Mouse (Mus musculus) thymus, postnatal 0 days (tissue): ENCODE measurements at regions not wholly inside any gene's neighbourhood (a gene's known extent, or its start where the extent isn't known, plus 50 kb on each side); places are given as distances from the start of the nearest gene placed in this dataset.

ENCODE experiments used
- DNase-seq: peaks from one replicate; pipeline ENCODE4 v3.0.0-alpha.2; 2015; ENCODE audit warnings: low spot score

GRCm38 (mm10) chr14:105576266-105576665, 317.9 kb downstream of the Ndfip2 start:
- DNase-seq, result no peak

- DNase-seq, result no peak
Observed at GRCm38 (mm10) chr14:105572036-105572891, 313.9 kb downstream of the Ndfip2 start.

GRCm38 (mm10) chr14:105570156-105570555, 311.8 kb downstream of the Ndfip2 start:
- DNase-seq, result no peak

- no peak for DNase-seq
Observed at GRCm38 (mm10) chr14:105565827-105566226, 307.5 kb downstream of the Ndfip2 start.

- DNase-seq, result no peak
Observed at GRCm38 (mm10) chr14:105562843-105563242, 304.5 kb downstream of the Ndfip2 start.

GRCm38 (mm10) chr14:105556813-105557212, 298.4 kb downstream of the Ndfip2 start:
- DNase-seq, result no peak

- no peak for DNase-seq
Observed at GRCm38 (mm10) chr14:105544066-105544465, 285.7 kb downstream of the Ndfip2 start.

- no peak for DNase-seq
Observed at GRCm38 (mm10) chr14:105542486-105543145, 284.2 kb downstream of the Ndfip2 start.

- no peak for DNase-seq
Observed at GRCm38 (mm10) chr14:105542090-105542485, 283.7 kb downstream of the Ndfip2 start.

- DNase-seq, result peak; percentile 74
Observed at GRCm38 (mm10) chr14:105532168-105532745, 273.9 kb downstream of the Ndfip2 start.

GRCm38 (mm10) chr14:105528107-105528506, 269.7 kb downstream of the Ndfip2 start:
- no peak for DNase-seq

GRCm38 (mm10) chr14:105523849-105524248, 265.5 kb downstream of the Ndfip2 start:
- DNase-seq, result no peak

GRCm38 (mm10) chr14:105522279-105522678, 263.9 kb downstream of the Ndfip2 start:
- no peak for DNase-seq

- no peak for DNase-seq
Observed at GRCm38 (mm10) chr14:105518706-105519105, 260.3 kb downstream of the Ndfip2 start.

- no peak for DNase-seq
Observed at GRCm38 (mm10) chr14:105514413-105514812, 256.0 kb downstream of the Ndfip2 start.

- no peak for DNase-seq
Observed at GRCm38 (mm10) chr14:105512914-105513677, 254.7 kb downstream of the Ndfip2 start.

- DNase-seq, result no peak
Observed at GRCm38 (mm10) chr14:105511826-105512225, 253.5 kb downstream of the Ndfip2 start.

GRCm38 (mm10) chr14:105511135-105511534, 252.8 kb downstream of the Ndfip2 start:
- no peak for DNase-seq

- no peak for DNase-seq
Observed at GRCm38 (mm10) chr14:105505261-105505660, 246.9 kb downstream of the Ndfip2 start.

- DNase-seq, result no peak
Observed at GRCm38 (mm10) chr14:105504376-105504775, 246.0 kb downstream of the Ndfip2 start.

GRCm38 (mm10) chr14:105503806-105504205, 245.4 kb downstream of the Ndfip2 start:
- DNase-seq, result no peak

- no peak for DNase-seq
Observed at GRCm38 (mm10) chr14:105502633-105502975, 244.2 kb downstream of the Ndfip2 start.
